Mouse (Mus musculus) right cerebral cortex, postnatal 4 days (tissue): Measurements from ENCODE around the gene Rpl24.
"Not testable (repeated sequence)": the region's sequence is repeated elsewhere in the genome, so short reads cannot be mapped to it uniquely, and the experiment has no call there.

ENCODE experiments used
- DNase-seq: peaks from one replicate; pipeline ENCODE4 v3.0.0-alpha.2; 2022

The Rpl24 gene

GRCm38 (mm10) chr16:55966212-55966871, at the start of gene Rpl24:
Rpl24 (plus strand) TSS chr16:55966275.
- DNase-seq: peak; percentile 97

GRCm38 (mm10) chr16:55922079-55922478, 44.0 kb upstream of the Rpl24 start:
- no peak for DNase-seq

- DNase-seq: no peak
Measured at GRCm38 (mm10) chr16:55924010-55924409, 42.1 kb upstream of the Rpl24 start.

- DNase-seq: peak; percentile 49
Measured at GRCm38 (mm10) chr16:55933681-55934343, 32.3 kb upstream of the Rpl24 start.

- peak; percentile 75 for DNase-seq
Measured at GRCm38 (mm10) chr16:55934453-55935037, 31.5 kb upstream of the Rpl24 start, which contains the start of gene Cep97. Cep97 (minus strand) TSS chr16:55934855.

- DNase-seq: no peak
Measured at GRCm38 (mm10) chr16:55938761-55939160, 27.3 kb upstream of the Rpl24 start.

GRCm38 (mm10) chr16:55939703-55940102, 26.4 kb upstream of the Rpl24 start:
- no peak for DNase-seq

- no peak for DNase-seq
Measured at GRCm38 (mm10) chr16:55940781-55941180, 25.3 kb upstream of the Rpl24 start.

- no peak for DNase-seq
Measured at GRCm38 (mm10) chr16:55947266-55947665, 18.8 kb upstream of the Rpl24 start.

GRCm38 (mm10) chr16:55947876-55948410, 18.1 kb upstream of the Rpl24 start:
- DNase-seq: not testable (repeated sequence)

- DNase-seq: no peak
Measured at GRCm38 (mm10) chr16:55948963-55949362, 17.1 kb upstream of the Rpl24 start.

GRCm38 (mm10) chr16:55950462-55950861, 15.6 kb upstream of the Rpl24 start:
- no peak for DNase-seq

GRCm38 (mm10) chr16:55950946-55951678, 15.0 kb upstream of the Rpl24 start:
- DNase-seq: peak; percentile 75

GRCm38 (mm10) chr16:55951679-55952327, 14.3 kb upstream of the Rpl24 start:
- no peak for DNase-seq

GRCm38 (mm10) chr16:55952771-55953170, 13.3 kb upstream of the Rpl24 start:
- no peak for DNase-seq

- not testable (repeated sequence) for DNase-seq
Measured at GRCm38 (mm10) chr16:55954196-55954595, 11.9 kb upstream of the Rpl24 start.

GRCm38 (mm10) chr16:55963068-55963467, 3.0 kb upstream of the Rpl24 start:
- DNase-seq: not testable (repeated sequence)

- DNase-seq: no peak
Measured at GRCm38 (mm10) chr16:55964126-55964949, 1.7 kb upstream of the Rpl24 start.

- DNase-seq: no peak
Measured at GRCm38 (mm10) chr16:55967221-55967620, 1.1 kb downstream of the Rpl24 start.

GRCm38 (mm10) chr16:55969147-55969546, 3.1 kb downstream of the Rpl24 start:
- DNase-seq: peak; percentile 32

GRCm38 (mm10) chr16:55970416-55970815, 4.3 kb downstream of the Rpl24 start:
- DNase-seq: no peak
